Mouse (Mus musculus) MEL (cell line): ENCODE data around the gene Traip. TPM values are rescaled to one million over a fixed set of nuclear protein-coding genes. Genes with fewer than 3 reads are reported as not detected.

Source experiments
- DNase-seq: peaks from one replicate; pipeline ENCODE4 v3.0.0; 2011; ENCODE audit warnings: low read depth, low spot score
- H3K27ac ChIP-seq: 2 replicates; pipeline ENCODE4 v1.5.1; 2012; ENCODE audit warnings: low read depth, mild to moderate bottlenecking, control low read depth, low read length, moderate library complexity; ENCODE audit not compliant: control insufficient read depth
- H3K27me3 ChIP-seq, 2 experiments: fragments of 150-350 bp in 1 of 2; sonication (generic) in 1 of 2; 2 replicates each; pipeline ENCODE4 v1.6.1; 2012; ENCODE audit warnings: low read length in 2 of 2, mild to moderate bottlenecking in 2 of 2, improper control_type of control experiment in 1 of 2, moderate library complexity in 1 of 2; ENCODE audit not compliant: insufficient read depth in 2 of 2, control insufficient read depth in 1 of 2
- H3K36me3 ChIP-seq, 2 experiments: 2 replicates each; pipeline ENCODE4 v1.6.1; 2012 to 2014; ENCODE audit warnings: low read length in 2 of 2, improper control_type of control experiment in 1 of 2, inconsistent platforms in 1 of 2, mild to moderate bottlenecking in 1 of 2; ENCODE audit not compliant: insufficient read depth in 2 of 2, control insufficient read depth in 1 of 2
- H3K4me1 ChIP-seq, 2 experiments: fragments of 150-350 bp in 1 of 2; sonication (generic) in 1 of 2; 2 replicates each; pipeline ENCODE4 v1.6.1; 2012; ENCODE audit warnings: low read length in 2 of 2, improper control_type of control experiment in 1 of 2, mild to moderate bottlenecking in 1 of 2; ENCODE audit not compliant: insufficient read depth in 2 of 2, control insufficient read depth in 1 of 2
- H3K4me3 ChIP-seq, 2 experiments: fragments of 150-350 bp in 1 of 2; sonication (generic) in 1 of 2; 2 replicates each; pipeline ENCODE4 v1.5.1; 2012; ENCODE audit warnings: low read depth in 2 of 2, low read length in 2 of 2, mild to moderate bottlenecking in 2 of 2, moderate library complexity in 2 of 2, control low read depth in 1 of 2, improper control_type of control experiment in 1 of 2; ENCODE audit not compliant: control insufficient read depth in 1 of 2, insufficient read depth in 1 of 2
- H3K79me2 ChIP-seq: 2 replicates; pipeline ENCODE4 v1.6.1; 2012; ENCODE audit warnings: mild to moderate bottlenecking, low read length, moderate library complexity; ENCODE audit not compliant: control insufficient read depth, poor library complexity, insufficient read depth
- H3K9ac ChIP-seq: 2 replicates; pipeline ENCODE4 v1.6.1; 2012; ENCODE audit warnings: low read depth, mild to moderate bottlenecking, control low read depth, low read length, moderate library complexity; ENCODE audit not compliant: control insufficient read depth, poor library complexity, severe bottlenecking
- H3K9me3 ChIP-seq: fragments of 150-350 bp; sonication (generic); replicated peaks from 2 replicates; pipeline ENCODE4 v1.6.1; 2012; ENCODE audit warnings: mild to moderate bottlenecking, low read length, improper control_type of control experiment, moderate library complexity; ENCODE audit not compliant: insufficient read depth
- BHLHE40 ChIP-seq: IDR thresholded peaks from 2 replicates; pipeline ENCODE4 v1.6.1; 2012; ENCODE audit warnings: low read depth, mild to moderate bottlenecking, inconsistent platforms, low read length, improper control_type of control experiment, borderline replicate concordance
- CHD2 ChIP-seq: IDR thresholded peaks from 2 replicates; pipeline ENCODE4 v1.6.1; 2011; ENCODE audit warnings: low read length, improper control_type of control experiment
- CTCF ChIP-seq, 3 experiments: IDR thresholded peaks in 2 of 3; conservative IDR thresholded peaks in 1 of 3; 2 replicates each; pipeline ENCODE4 v1.5.1; 2011 to 2012; ENCODE audit warnings: low read length in 3 of 3, low read depth in 2 of 3, mild to moderate bottlenecking in 2 of 3, improper control_type of control experiment in 1 of 3, inconsistent platforms in 1 of 3, mixed read lengths in 1 of 3, moderate library complexity in 1 of 3; ENCODE audit not compliant: control insufficient read depth in 1 of 3, insufficient read depth in 1 of 3, poor library complexity in 1 of 3, severe bottlenecking in 1 of 3
- HCFC1 ChIP-seq: IDR thresholded peaks from 2 replicates; pipeline ENCODE4 v1.6.1; 2012; ENCODE audit warnings: low read depth, mild to moderate bottlenecking, inconsistent platforms, low read length, improper control_type of control experiment, moderate library complexity
- KAT2A ChIP-seq: conservative IDR thresholded peaks from 2 replicates; pipeline ENCODE4 v1.6.1; 2012; ENCODE audit warnings: low read depth, low read length, improper control_type of control experiment, inconsistent platforms
- MAZ ChIP-seq: IDR thresholded peaks from 2 replicates; pipeline ENCODE4 v1.6.1; 2012; ENCODE audit warnings: low read depth, mild to moderate bottlenecking, inconsistent platforms, low read length, improper control_type of control experiment
- MEF2A ChIP-seq: IDR thresholded peaks from 2 replicates; pipeline ENCODE4 v1.6.1; 2014; ENCODE audit warnings: low read depth, mild to moderate bottlenecking, inconsistent platforms, low read length, improper control_type of control experiment; ENCODE audit not compliant: poor library complexity, insufficient replicate concordance, severe bottlenecking; ENCODE audit errors: extremely low read depth
- MXI1 ChIP-seq: IDR thresholded peaks from 2 replicates; pipeline ENCODE4 v1.6.1; 2011; ENCODE audit warnings: mild to moderate bottlenecking, low read depth, low read length, improper control_type of control experiment
- NELFE ChIP-seq: IDR thresholded peaks from 2 replicates; pipeline ENCODE4 v1.6.1; 2011; ENCODE audit warnings: low read depth, low read length, improper control_type of control experiment
- POLR2AphosphoS5 ChIP-seq: IDR thresholded peaks from 2 replicates; pipeline ENCODE4 v1.6.1; 2012; ENCODE audit warnings: low read depth, borderline replicate concordance, mild to moderate bottlenecking, inconsistent platforms, low read length, moderate library complexity, mixed read lengths
- RAD21 ChIP-seq: IDR thresholded peaks from 2 replicates; pipeline ENCODE4 v1.6.1; 2011; ENCODE audit warnings: mild to moderate bottlenecking, low read depth, low read length, improper control_type of control experiment
- RCOR1 ChIP-seq: IDR thresholded peaks from 2 replicates; pipeline ENCODE4 v1.6.1; 2012; ENCODE audit warnings: low read depth, mild to moderate bottlenecking, inconsistent platforms, low read length, improper control_type of control experiment
- TAL1 ChIP-seq: IDR thresholded peaks from 2 replicates; pipeline ENCODE4 v1.6.1; 2012; ENCODE audit warnings: mild to moderate bottlenecking, inconsistent platforms, low read length, moderate library complexity, mixed read lengths
- TBP ChIP-seq: IDR thresholded peaks from 2 replicates; pipeline ENCODE4 v1.8.0; 2011; ENCODE audit warnings: low read depth, low read length, improper control_type of control experiment
- TCF12 ChIP-seq: IDR thresholded peaks from 2 replicates; pipeline ENCODE4 v1.6.1; 2014; ENCODE audit warnings: low read depth, mild to moderate bottlenecking, inconsistent platforms, low read length, improper control_type of control experiment, moderate library complexity
- UBTF ChIP-seq: IDR thresholded peaks from 2 replicates; pipeline ENCODE4 v1.6.1; 2012; ENCODE audit warnings: low read depth, mild to moderate bottlenecking, inconsistent platforms, low read length, improper control_type of control experiment, moderate library complexity, borderline replicate concordance; ENCODE audit not compliant: insufficient read depth
- USF1 ChIP-seq: IDR thresholded peaks from 2 replicates; pipeline ENCODE4 v1.6.1; 2014; ENCODE audit warnings: low read depth, mild to moderate bottlenecking, inconsistent platforms, low read length, improper control_type of control experiment, moderate library complexity
- ZC3H11A ChIP-seq: IDR thresholded peaks from 2 replicates; pipeline ENCODE4 v1.6.1; 2012; ENCODE audit warnings: low read depth, mild to moderate bottlenecking, inconsistent platforms, low read length, improper control_type of control experiment
- ZMIZ1 ChIP-seq: IDR thresholded peaks from 2 replicates; pipeline ENCODE4 v1.6.1; 2012; ENCODE audit warnings: low read depth, mild to moderate bottlenecking, inconsistent platforms, low read length, improper control_type of control experiment, moderate library complexity
- polyA plus RNA-seq, 2 experiments: library from polyadenylated mRNA; stranded (reverse) in 1 of 2; unstranded in 1 of 2; fragments of >175 nt in 1 of 2; fragments of >200 nt in 1 of 2; gene quantifications; 2 replicates each; pipeline versions ENCODE4 v1.2.1 to v1.2.4; 2012; ENCODE audit warnings: low replicate concordance in 2 of 2, low read depth in 1 of 2; ENCODE audit not compliant: insufficient read length in 2 of 2, insufficient read depth in 1 of 2, missing spikeins in 1 of 2
- total RNA-seq: library from RNA; depleted of rRNA; stranded (reverse); fragments of 300-350 nt; gene quantifications from 2 replicates; pipeline ENCODE4 v1.2.3, GENCODE M21; 2012

Traip gene
- total and polyA plus RNA-seq, 3 experiments: 43.6 to 65.2 TPM; not detected in 1

- peak; percentile 90 for TF ChIP-seq ZMIZ1
- TF ChIP-seq UBTF: no peak
- no peak for TF ChIP-seq RCOR1
- peak; percentile 91 for TF ChIP-seq HCFC1
- TF ChIP-seq, all 39 proteins: peak for 20
Measured at GRCm38 (mm10) chr9:107950460-107951355, 772 bp downstream of the Traip start (continued).

- no peak for DNase-seq
- H3K4me3 ChIP-seq: no peak overlapping the region
- no peaks in the 10 kb centered on the region for H3K9me3 ChIP-seq
- no peak overlapping the region for H3K27ac ChIP-seq
- H3K79me2 ChIP-seq: peaks cover 32% of the 10 kb centered on the region
- TF ChIP-seq ZC3H11A (no peak), MAZ (no peak), MXI1 (no peak), POLR2AphosphoS5 (no peak), TAL1 (no peak), CHD2 (no peak), TBP (no peak), MEF2A (no peak), RAD21 (no peak), KAT2A (no peak), USF1 (no peak), BHLHE40 (no peak), CTCF (IDR thresholded peaks at IDR 0.05 in 2 of 3, conservative IDR thresholded peaks at IDR 0.05 in 1 of 3; ENCODE audit: control insufficient read depth in 1 of 3, insufficient read depth in 1 of 3, low read depth in 2 of 3, low read length in 3 of 3, poor library complexity in 1 of 3, severe bottlenecking in 1 of 3) (no peak), NELFE (no peak), TCF12 (no peak)
- peaks cover 12 to 18% of the 10 kb centered on the region in 2 experiments for H3K36me3 ChIP-seq
- no peaks in the 10 kb centered on the region for H3K27me3 ChIP-seq
- H3K4me1 ChIP-seq: peaks cover 0 to 6% of the 10 kb centered on the region in 2 experiments; a peak in 1 of 4 replicates
- H3K9ac ChIP-seq: no peak overlapping the region
Measured at GRCm38 (mm10) chr9:107955613-107956289, 5.8 kb downstream of the Traip start.
